Mouse (Mus musculus): ENCODE results near the gene Gng4. TPM values are rescaled to one million over a fixed set of nuclear protein-coding genes. Genes with fewer than 3 reads are reported as not detected.

The Gng4 gene
- total RNA-seq, 2 experiments from 2014 or later, result not detected

Other genes with a start within 250 kb of the Gng4 start
- 19.3 and 24.9 TPM in 2 replicates for gene Lyst, start 193.7 kb upstream of the Gng4 start, total RNA-seq (2014; fragmentation: Nextera tagmentation)
- gene Lyst, start 193.7 kb upstream of the Gng4 start, total RNA-seq (2017), result 10.1 TPM in 2 replicates
- 82.9 and 102 TPM in 2 replicates for gene B3galnt2, start 170.4 kb downstream of the Gng4 start, total RNA-seq (2014; fragmentation: Nextera tagmentation)
- 81.3 and 86.6 TPM in 2 replicates for gene B3galnt2, start 170.4 kb downstream of the Gng4 start, total RNA-seq (2017)

Data from megakaryocyte-erythroid progenitor cell, adult 5-6 weeks (primary cell).